Mouse (Mus musculus) kidney, embryonic 14.5 days (tissue): ENCODE data around the gene Srf. TPM values are rescaled to one million over a fixed set of nuclear protein-coding genes. Genes with fewer than 3 reads are reported as not detected.

Experiments
- ATAC-seq: fragments of 200-750 bp; cut with Nextera tagmentation; 2 replicates; pipeline ENCODE4 v1.8.0; 2017; ENCODE audit warnings: moderate number of reproducible peaks, mild to moderate bottlenecking, moderate TSS enrichment, moderate library complexity; ENCODE audit not compliant: low FRiP score, low TSS enrichment
- H3K27ac ChIP-seq: fragments of 300-500 bp; sonication (generic); 2 replicates; pipeline ENCODE4 v1.5.1; 2014; ENCODE audit warnings: low read depth, mild to moderate bottlenecking, low read length, moderate library complexity, mixed read lengths
- H3K27me3 ChIP-seq: fragments of 300-500 bp; sonication (generic); 2 replicates; pipeline ENCODE4 v1.6.1; 2014; ENCODE audit warnings: mild to moderate bottlenecking, low read length; ENCODE audit not compliant: control insufficient read depth, insufficient read depth
- H3K36me3 ChIP-seq: fragments of 300-500 bp; sonication (generic); 2 replicates; pipeline ENCODE4 v1.6.1; 2014; ENCODE audit warnings: low read length, mixed read lengths; ENCODE audit not compliant: control insufficient read depth, insufficient read depth
- H3K4me1 ChIP-seq: fragments of 300-500 bp; sonication (generic); 2 replicates; pipeline ENCODE4 v1.6.1; 2014; ENCODE audit warnings: low read length, mixed read lengths; ENCODE audit not compliant: control insufficient read depth, insufficient read depth
- H3K4me2 ChIP-seq: fragments of 300-500 bp; sonication (generic); replicated peaks from 2 replicates; pipeline ENCODE4 v1.6.1; 2014; ENCODE audit warnings: low read depth, mild to moderate bottlenecking, low read length
- H3K4me3 ChIP-seq: fragments of 300-500 bp; sonication (generic); 2 replicates; pipeline ENCODE4 v1.5.1; 2014; ENCODE audit warnings: mild to moderate bottlenecking, low read length
- H3K9ac ChIP-seq: fragments of 300-500 bp; sonication (generic); 2 replicates; pipeline ENCODE4 v1.6.1; 2014; ENCODE audit warnings: low read depth, mild to moderate bottlenecking, low read length, moderate library complexity
- H3K9me3 ChIP-seq: fragments of 300-500 bp; sonication (generic); 2 replicates; pipeline ENCODE4 v1.6.1; 2016; ENCODE audit warnings: low read length; ENCODE audit not compliant: control insufficient read depth
- WGBS: fragments of 180-500 bp; shearing (Covaris S2); extraction: QIAGEN DNeasy Blood & Tissue Kit; methylation state at CpG from one replicate; pipeline ENCODE4 v1.1.7; 2014; 5-methylcytosine and 5-hydroxymethylcytosine counted together
- polyA plus RNA-seq: library from polyadenylated mRNA; unstranded; fragments of >200 nt; fragmentation: Nextera tagmentation; extraction: Ambion mirVana; gene quantifications from 2 replicates; pipeline ENCODE4 v1.2.1, GENCODE M21; 2014

Gene Srf
- polyA plus RNA-seq, 1 experiment from 2014 or later = 10.3 TPM

GRCm38 (mm10) chr17:46593124-46593523 lies 37.1 kb upstream of the Srf start:
- peaks cover 8% of the 10 kb centered on the region for H3K4me1 ChIP-seq
- H3K9ac ChIP-seq = no peak overlapping the region
- ATAC-seq = no peak
- WGBS = 94% methylated on average over 4 of the region's 4 CpGs
- no peaks in the 10 kb centered on the region for H3K9me3 ChIP-seq
- H3K4me2 ChIP-seq = no peak overlapping the region
- H3K27me3 ChIP-seq = no peaks in the 10 kb centered on the region
- H3K4me3 ChIP-seq = no peak overlapping the region
- H3K36me3 ChIP-seq = peaks cover 32% of the 10 kb centered on the region
- H3K27ac ChIP-seq = no peak overlapping the region

GRCm38 (mm10) chr17:46591406-46591805 lies 35.4 kb upstream of the Srf start:
- ATAC-seq = no peak
- Histone ChIP-seq H3K9me3 (no peaks in the 10 kb centered on the region), H3K9ac (no peak overlapping the region), H3K27me3 (no peaks in the 10 kb centered on the region), H3K4me3 (no peak overlapping the region), H3K4me1 (peaks cover 8% of the 10 kb centered on the region), H3K27ac (no peak overlapping the region), H3K36me3 (peaks cover 46% of the 10 kb centered on the region), H3K4me2 (no peak overlapping the region)
- 84% methylated on average over 19 of the region's 19 CpGs for WGBS

GRCm38 (mm10) chr17:46590439-46590838 lies 34.5 kb upstream of the Srf start:
- no peak overlapping the region for H3K4me2 ChIP-seq
- no peak for ATAC-seq
- no peaks in the 10 kb centered on the region for H3K27me3 ChIP-seq
- no peak overlapping the region for H3K27ac ChIP-seq
- H3K4me1 ChIP-seq = peaks cover 8% of the 10 kb centered on the region
- 87% methylated on average over 7 of the region's 7 CpGs for WGBS
- peaks cover 54% of the 10 kb centered on the region for H3K36me3 ChIP-seq
- no peaks in the 10 kb centered on the region for H3K9me3 ChIP-seq
- no peak overlapping the region for H3K4me3 ChIP-seq
- H3K9ac ChIP-seq = no peak overlapping the region

DNA sequence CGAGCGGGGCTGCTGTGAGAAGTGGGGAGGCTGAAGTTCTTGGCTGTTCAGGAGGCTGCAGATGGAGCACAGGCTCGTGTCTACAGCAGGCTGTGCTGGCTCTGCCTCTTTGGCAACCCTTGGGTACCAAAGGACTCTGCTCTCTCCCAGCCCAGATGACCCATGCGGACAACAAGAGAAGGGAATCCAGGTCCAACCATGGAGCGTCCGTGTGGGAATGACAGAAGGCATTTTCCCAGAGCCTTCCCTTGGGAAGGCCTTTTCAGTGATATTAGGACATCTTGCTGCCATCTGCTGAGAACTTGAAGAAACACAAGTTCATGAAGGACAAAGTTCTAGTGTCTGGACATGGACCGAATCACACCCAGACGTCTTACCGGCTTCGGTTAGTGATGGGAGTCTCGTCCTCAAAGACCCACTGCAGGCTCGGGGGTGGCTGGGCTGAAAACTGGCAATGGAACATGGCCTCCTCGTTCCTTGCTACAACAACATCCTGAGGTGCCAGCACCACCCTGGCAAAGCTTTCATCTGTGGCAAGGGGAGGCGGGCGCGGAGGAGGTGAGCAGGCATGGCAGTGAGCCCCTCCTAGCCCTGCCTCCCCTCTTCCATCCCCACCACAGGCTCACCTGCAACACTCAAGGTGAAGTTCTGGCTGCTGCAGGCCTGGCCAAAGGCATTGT lies 33.8 kb upstream of the Srf start:
- Histone ChIP-seq H3K27ac (no peak overlapping the region), H3K4me3 (no peak overlapping the region), H3K36me3 (peaks cover 60% of the 10 kb centered on the region), H3K4me2 (no peak overlapping the region), H3K27me3 (no peaks in the 10 kb centered on the region), H3K4me1 (peaks cover 2% of the 10 kb centered on the region), H3K9ac (no peak overlapping the region), H3K9me3 (no peaks in the 10 kb centered on the region)
- WGBS = 90% methylated on average over 16 of the region's 16 CpGs
- ATAC-seq = no peak

GRCm38 (mm10) chr17:46588913-46589312 lies 32.9 kb upstream of the Srf start:
- no peaks in the 10 kb centered on the region for H3K4me1 ChIP-seq
- H3K27me3 ChIP-seq = no peaks in the 10 kb centered on the region
- H3K9me3 ChIP-seq = no peaks in the 10 kb centered on the region
- H3K4me3 ChIP-seq = no peak overlapping the region
- 92% methylated on average over 6 of the region's 6 CpGs for WGBS
- no peak overlapping the region for H3K27ac ChIP-seq
- peaks cover 63% of the 10 kb centered on the region for H3K36me3 ChIP-seq
- ATAC-seq = no peak
- no peak overlapping the region for H3K9ac ChIP-seq
- H3K4me2 ChIP-seq = no peak overlapping the region

DNA sequence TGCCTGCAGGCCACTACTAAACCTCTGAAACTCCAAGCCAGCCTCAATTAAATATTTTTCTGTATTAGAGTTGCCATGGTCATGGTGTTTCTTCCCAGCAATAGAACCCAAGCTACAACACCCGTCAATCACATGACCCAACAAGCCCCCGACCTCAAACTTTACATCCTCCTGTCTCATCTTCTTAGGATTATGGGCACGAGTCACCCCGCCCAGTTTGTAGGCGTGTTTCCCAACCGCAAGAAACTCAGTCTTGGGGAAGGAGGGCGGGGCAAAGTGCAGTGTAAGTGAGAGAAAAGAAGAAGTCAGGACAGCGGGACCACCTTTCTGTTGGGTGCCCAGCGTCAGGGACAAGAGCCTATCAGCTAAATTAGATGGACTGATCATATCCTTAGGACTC lies 32.2 kb upstream of the Srf start:
- no peak overlapping the region for H3K9ac ChIP-seq
- H3K4me2 ChIP-seq = no peak overlapping the region
- no peak for ATAC-seq
- no peaks in the 10 kb centered on the region for H3K4me1 ChIP-seq
- H3K9me3 ChIP-seq = no peaks in the 10 kb centered on the region
- 84% methylated on average over 9 of the region's 9 CpGs for WGBS
- no peaks in the 10 kb centered on the region for H3K27me3 ChIP-seq
- H3K27ac ChIP-seq = no peak overlapping the region
- peaks cover 63% of the 10 kb centered on the region for H3K36me3 ChIP-seq
- no peak overlapping the region for H3K4me3 ChIP-seq

DNA sequence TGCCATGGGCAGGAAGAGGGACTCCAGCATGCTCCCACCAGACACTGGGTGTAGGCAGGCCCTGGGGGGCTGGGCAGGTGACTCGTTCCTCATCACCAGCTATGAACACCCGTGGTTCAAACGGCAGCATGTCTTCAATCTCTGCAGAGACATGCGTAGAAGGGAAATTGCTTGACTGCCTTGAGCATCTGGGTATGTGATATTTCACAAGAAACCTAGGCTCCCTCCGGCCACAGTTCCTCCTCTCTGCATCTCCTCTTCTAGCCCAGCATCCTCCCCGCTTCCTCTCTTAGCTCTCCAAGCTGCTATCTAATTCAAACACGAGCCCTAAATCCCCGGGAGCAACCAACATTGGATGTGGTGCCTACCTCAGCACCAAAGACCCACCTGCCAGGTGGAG lies 30.4 kb upstream of the Srf start:
- ATAC-seq = no peak
- H3K9me3 ChIP-seq = no peaks in the 10 kb centered on the region
- no peak overlapping the region; the same call in 1 of the 2 replicates for H3K9ac ChIP-seq
- WGBS = 93% methylated on average over 8 of the region's 8 CpGs
- H3K36me3 ChIP-seq = peaks cover 76% of the 10 kb centered on the region
- H3K4me3 ChIP-seq = no peak overlapping the region
- no peaks in the 10 kb centered on the region for H3K4me1 ChIP-seq
- no peak overlapping the region for H3K27ac ChIP-seq
- H3K27me3 ChIP-seq = no peaks in the 10 kb centered on the region
- H3K4me2 ChIP-seq = no peak overlapping the region

DNA sequence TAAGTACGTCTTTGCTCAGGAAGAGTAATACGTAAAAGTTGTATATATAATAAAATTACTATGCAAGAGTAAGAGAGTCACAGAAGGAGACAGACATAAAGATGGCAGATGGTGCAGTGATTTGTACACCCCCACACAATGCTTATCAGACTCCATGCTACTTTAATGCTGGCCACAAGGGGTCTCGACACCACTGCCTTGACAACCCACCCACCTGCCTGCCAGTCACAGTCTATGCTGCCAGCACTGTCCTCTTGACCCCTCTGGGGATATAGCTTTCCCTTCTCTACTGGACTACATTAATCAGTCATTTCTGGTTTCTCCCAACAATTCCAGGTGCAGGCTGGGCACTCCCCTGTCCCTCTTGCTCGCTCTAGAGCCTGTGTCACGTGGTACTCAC lies 22.7 kb upstream of the Srf start:
- peaks cover 80% of the 10 kb centered on the region for H3K36me3 ChIP-seq
- H3K9me3 ChIP-seq = no peaks in the 10 kb centered on the region
- H3K4me2 ChIP-seq = no peak overlapping the region
- ATAC-seq = peak; percentile 48; the same call in 1 of the 2 replicates
- no peak overlapping the region for H3K4me3 ChIP-seq
- no peaks in the 10 kb centered on the region for H3K4me1 ChIP-seq
- H3K27ac ChIP-seq = no peak overlapping the region
- H3K27me3 ChIP-seq = no peaks in the 10 kb centered on the region
- no peak overlapping the region for H3K9ac ChIP-seq
- 75% methylated on average over 5 of the region's 5 CpGs for WGBS

DNA sequence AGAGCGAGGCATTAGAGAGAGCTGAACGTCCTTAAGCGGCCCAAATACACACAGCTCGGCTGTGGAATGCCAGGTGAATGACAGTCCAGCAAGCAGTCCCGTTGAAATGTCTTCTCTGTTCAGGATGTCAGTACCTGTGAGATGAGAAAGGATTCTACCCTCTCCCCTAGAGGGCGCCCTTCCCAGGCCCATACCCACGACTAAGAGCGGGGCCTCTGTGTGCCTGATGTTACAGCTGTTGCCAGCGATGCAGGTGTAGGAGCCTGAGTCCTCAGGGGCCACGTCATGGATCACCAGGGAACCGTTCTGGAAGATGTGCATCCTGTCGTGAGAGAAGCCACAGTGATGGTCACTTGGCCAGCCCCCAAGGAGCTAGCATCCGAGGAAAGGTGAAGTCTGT lies 20.1 kb upstream of the Srf start:
- no peaks in the 10 kb centered on the region for H3K9me3 ChIP-seq
- H3K27ac ChIP-seq = no peak overlapping the region
- no peak for ATAC-seq
- H3K27me3 ChIP-seq = no peaks in the 10 kb centered on the region
- H3K9ac ChIP-seq = no peak overlapping the region
- no peak overlapping the region for H3K4me2 ChIP-seq
- H3K4me1 ChIP-seq = no peaks in the 10 kb centered on the region
- WGBS = 92% methylated on average over 13 of the region's 13 CpGs
- H3K36me3 ChIP-seq = peaks cover 86% of the 10 kb centered on the region
- H3K4me3 ChIP-seq = no peak overlapping the region
